Mouse (Mus musculus) limb, embryonic 15.5 days (tissue): ENCODE measurements at regions not wholly inside any gene's neighbourhood (a gene's known extent, or its start where the extent isn't known, plus 50 kb on each side); places are given as distances from the start of the nearest gene placed in this dataset.

ENCODE experiments used
- ATAC-seq: fragments of 200-750 bp; cut with Nextera tagmentation; 2 replicates; pipeline ENCODE4 v1.8.0; 2017; ENCODE audit warnings: low read depth, moderate TSS enrichment; ENCODE audit not compliant: insufficient number of reproducible peaks, low FRiP score, low TSS enrichment
- H3K27ac ChIP-seq: fragments of 300-500 bp; sonication (generic); 2 replicates; pipeline ENCODE4 v1.5.1; 2015; ENCODE audit warnings: moderate library complexity, mild to moderate bottlenecking, inconsistent platforms
- H3K27me3 ChIP-seq: fragments of 300-500 bp; sonication (generic); 2 replicates; pipeline ENCODE4 v1.6.1; 2015; ENCODE audit warnings: inconsistent platforms
- H3K36me3 ChIP-seq: fragments of 300-500 bp; sonication (generic); 2 replicates; pipeline ENCODE4 v1.6.1; 2015; ENCODE audit warnings: inconsistent platforms
- H3K4me1 ChIP-seq: fragments of 300-500 bp; sonication (generic); 2 replicates; pipeline ENCODE4 v1.6.1; 2015; ENCODE audit warnings: inconsistent platforms
- H3K4me2 ChIP-seq: fragments of 300-500 bp; sonication (generic); 2 replicates; pipeline ENCODE4 v1.6.1; 2015; ENCODE audit warnings: mild to moderate bottlenecking, inconsistent platforms
- H3K4me3 ChIP-seq: fragments of 300-500 bp; sonication (generic); 2 replicates; pipeline ENCODE4 v1.5.1; 2015; ENCODE audit warnings: mild to moderate bottlenecking, inconsistent platforms
- H3K9ac ChIP-seq: fragments of 300-500 bp; sonication (generic); 2 replicates; pipeline ENCODE4 v1.6.1; 2015; ENCODE audit warnings: inconsistent platforms
- H3K9me3 ChIP-seq: fragments of 300-500 bp; sonication (generic); 2 replicates; pipeline ENCODE4 v1.6.1; 2016; ENCODE audit warnings: inconsistent platforms
- WGBS: fragments of 180-500 bp; shearing (Covaris S2); methylation state at CpG from one replicate; pipeline ENCODE4 v1.1.7; 2015; 5-methylcytosine and 5-hydroxymethylcytosine counted together

- no peak overlapping the region for H3K9ac ChIP-seq
- no peaks in the 10 kb centered on the region for H3K36me3 ChIP-seq
- H3K4me2 ChIP-seq: no peak overlapping the region
- no peak for ATAC-seq
- H3K9me3 ChIP-seq: no peaks in the 10 kb centered on the region
- H3K4me3 ChIP-seq: no peak overlapping the region
- H3K4me1 ChIP-seq: peaks cover 10% of the 10 kb centered on the region
- no peak overlapping the region for H3K27ac ChIP-seq
- 0 out of 2 replicates have a peak, but pooled peaks cover 3% of the 10 kb centered on the region for H3K27me3 ChIP-seq
- 78% methylated on average over 2 of the region's 2 CpGs for WGBS
Observed at GRCm38 (mm10) chr1:184550491-184550890, 181.9 kb downstream of the Hlx start.

GRCm38 (mm10) chr1:184547650-184548235 is 184.7 kb downstream of the Hlx start:
- no peaks in the 10 kb centered on the region for H3K9me3 ChIP-seq
- WGBS: 57% methylated on average over 15 of the region's 15 CpGs
- no peak overlapping the region for H3K27ac ChIP-seq
- no peak for ATAC-seq
- H3K36me3 ChIP-seq: no peaks in the 10 kb centered on the region
- no peak overlapping the region for H3K9ac ChIP-seq
- no peak overlapping the region for H3K4me3 ChIP-seq
- peaks cover 8% of the 10 kb centered on the region for H3K4me1 ChIP-seq
- H3K27me3 ChIP-seq: 0 out of 2 replicates have a peak, but pooled peaks cover 3% of the 10 kb centered on the region
- H3K4me2 ChIP-seq: no peak overlapping the region

GRCm38 (mm10) chr1:184546140-184546661 is 186.2 kb downstream of the Hlx start:
- no peaks in the 10 kb centered on the region for H3K36me3 ChIP-seq
- H3K9me3 ChIP-seq: no peaks in the 10 kb centered on the region
- 0 out of 2 replicates have a peak, but pooled peaks cover 3% of the 10 kb centered on the region for H3K27me3 ChIP-seq
- no peak overlapping the region for H3K4me3 ChIP-seq
- no peak overlapping the region for H3K4me2 ChIP-seq
- 75% methylated on average over 5 of the region's 5 CpGs for WGBS
- ATAC-seq: no peak
- no peaks in the 10 kb centered on the region for H3K4me1 ChIP-seq
- H3K27ac ChIP-seq: no peak overlapping the region
- no peak overlapping the region for H3K9ac ChIP-seq

GRCm38 (mm10) chr1:184545111-184545510 is 187.3 kb downstream of the Hlx start:
- Histone ChIP-seq H3K9me3 (no peaks in the 10 kb centered on the region), H3K4me3 (no peak overlapping the region), H3K27ac (no peak overlapping the region), H3K4me1 (no peaks in the 10 kb centered on the region), H3K27me3 (0 out of 2 replicates have a peak, but pooled peaks cover 3% of the 10 kb centered on the region), H3K9ac (no peak overlapping the region), H3K36me3 (no peaks in the 10 kb centered on the region), H3K4me2 (no peak overlapping the region)
- 36% methylated on average over 4 of the region's 4 CpGs for WGBS
- ATAC-seq: no peak

- Histone ChIP-seq H3K4me1 (peaks cover 3% of the 10 kb centered on the region), H3K36me3 (no peaks in the 10 kb centered on the region)
- ATAC-seq: no peak
Observed at GRCm38 (mm10) chr1:184542321-184543115, 189.9 kb downstream of the Hlx start.

GRCm38 (mm10) chr1:184539818-184540217 is 192.6 kb downstream of the Hlx start:
- H3K4me3 ChIP-seq: no peak overlapping the region
- no peaks in the 10 kb centered on the region for H3K9me3 ChIP-seq
- no peak overlapping the region for H3K27ac ChIP-seq
- WGBS: 26% methylated on average over 7 of the region's 7 CpGs
- peaks cover 13% of the 10 kb centered on the region; the same call in 1 of the 2 replicates for H3K27me3 ChIP-seq
- no peak overlapping the region for H3K9ac ChIP-seq
- no peak overlapping the region for H3K4me2 ChIP-seq
- ATAC-seq: no peak
- no peaks in the 10 kb centered on the region for H3K36me3 ChIP-seq
- H3K4me1 ChIP-seq: peaks cover 3% of the 10 kb centered on the region

More at GRCm38 (mm10) chr1:184542321-184543115, 189.9 kb downstream of the Hlx start:
- no peak overlapping the region for H3K4me3 ChIP-seq
- WGBS: 79% methylated on average over 11 of the region's 11 CpGs
- H3K27ac ChIP-seq: no peak overlapping the region
- H3K9me3 ChIP-seq: no peaks in the 10 kb centered on the region
- H3K27me3 ChIP-seq: peaks cover 9% of the 10 kb centered on the region; the same call in 1 of the 2 replicates
- H3K9ac ChIP-seq: no peak overlapping the region
- H3K4me2 ChIP-seq: no peak overlapping the region

GRCm38 (mm10) chr1:184536311-184537200 is 195.9 kb downstream of the Hlx start:
- no peak overlapping the region for H3K27ac ChIP-seq
- H3K36me3 ChIP-seq: no peaks in the 10 kb centered on the region
- H3K4me1 ChIP-seq: peaks cover 18% of the 10 kb centered on the region
- no peak overlapping the region for H3K4me3 ChIP-seq
- no peak overlapping the region for H3K4me2 ChIP-seq
- no peaks in the 10 kb centered on the region for H3K9me3 ChIP-seq
- H3K9ac ChIP-seq: no peak overlapping the region
- 73% methylated on average over 11 of the region's 11 CpGs for WGBS
- H3K27me3 ChIP-seq: peaks cover 13% of the 10 kb centered on the region; the same call in 1 of the 2 replicates
- no peak for ATAC-seq

GRCm38 (mm10) chr1:184535691-184536090 is 196.7 kb downstream of the Hlx start:
- peaks cover 13% of the 10 kb centered on the region; the same call in 1 of the 2 replicates for H3K27me3 ChIP-seq
- H3K4me3 ChIP-seq: no peak overlapping the region
- H3K4me2 ChIP-seq: no peak overlapping the region
- H3K9me3 ChIP-seq: no peaks in the 10 kb centered on the region
- no peak overlapping the region for H3K9ac ChIP-seq
- H3K4me1 ChIP-seq: peaks cover 24% of the 10 kb centered on the region
- ATAC-seq: no peak
- 95% methylated on average over 3 of the region's 3 CpGs for WGBS
- H3K27ac ChIP-seq: no peak overlapping the region
- H3K36me3 ChIP-seq: no peaks in the 10 kb centered on the region

GRCm38 (mm10) chr1:184534511-184534910 is 197.9 kb downstream of the Hlx start:
- Histone ChIP-seq H3K36me3 (no peaks in the 10 kb centered on the region), H3K4me3 (no peak overlapping the region), H3K9me3 (no peaks in the 10 kb centered on the region), H3K9ac (no peak overlapping the region), H3K27ac (no peak overlapping the region), H3K4me1 (peaks cover 21% of the 10 kb centered on the region), H3K4me2 (no peak overlapping the region), H3K27me3 (peaks cover 13% of the 10 kb centered on the region; the same call in 1 of the 2 replicates)
- 82% methylated on average over 4 of the region's 4 CpGs for WGBS
- no peak for ATAC-seq

GRCm38 (mm10) chr1:184533870-184534269 is 198.5 kb downstream of the Hlx start:
- H3K27me3 ChIP-seq: peaks cover 8% of the 10 kb centered on the region; the same call in 1 of the 2 replicates
- H3K9ac ChIP-seq: no peak overlapping the region
- ATAC-seq: no peak
- H3K9me3 ChIP-seq: no peaks in the 10 kb centered on the region
- H3K36me3 ChIP-seq: no peaks in the 10 kb centered on the region
- H3K4me1 ChIP-seq: peaks cover 21% of the 10 kb centered on the region; the same call in 1 of the 2 replicates
- 38% methylated on average over 5 of the region's 5 CpGs for WGBS
- H3K4me2 ChIP-seq: no peak overlapping the region
- no peak overlapping the region for H3K27ac ChIP-seq
- no peak overlapping the region for H3K4me3 ChIP-seq

GRCm38 (mm10) chr1:184532488-184533055 is 199.8 kb downstream of the Hlx start:
- Histone ChIP-seq H3K9me3 (no peaks in the 10 kb centered on the region), H3K27me3 (peaks cover 4% of the 10 kb centered on the region; the same call in 1 of the 2 replicates), H3K4me3 (no peak overlapping the region), H3K4me1 (peaks cover 21% of the 10 kb centered on the region; the same call in 1 of the 2 replicates), H3K27ac (peak overlapping the region; percentile 39), H3K36me3 (no peaks in the 10 kb centered on the region), H3K9ac (no peak overlapping the region), H3K4me2 (no peak overlapping the region)
- 26% methylated on average over 8 of the region's 8 CpGs for WGBS
- ATAC-seq: peak; percentile 77
